Mouse (Mus musculus): ENCODE results near the gene Bcl2a1d. TPM values are rescaled to one million over a fixed set of nuclear protein-coding genes. Genes with fewer than 3 reads are reported as not detected.
"Not testable (repeated sequence)": the region's sequence is repeated elsewhere in the genome, so short reads cannot be mapped to it uniquely, and the experiment has no call there.

The Bcl2a1d gene
- 0.28 and 0.44 TPM in 2 replicates for polyA plus RNA-seq (2016; fragmentation: Nextera tagmentation; extraction: Ambion mirVana)

GRCm38 (mm10) chr9:88731728-88732127, at the start of gene Bcl2a1d:
TSS of gene Bcl2a1d (minus strand) at chr9:88731914.
- 83% methylated on average over 5 of the region's 5 CpGs for WGBS
- not testable (repeated sequence) for ATAC-seq (ENCODE audit: insufficient number of reproducible peaks, insufficient read depth, low FRiP score, low TSS enrichment, low read depth); H3K36me3 ChIP-seq

GRCm38 (mm10) chr9:88770239-88770638, 38.5 kb upstream of the Bcl2a1d start:
- not testable (repeated sequence) for H3K4me1 ChIP-seq (replicated peaks); ATAC-seq (ENCODE audit: insufficient number of reproducible peaks, insufficient read depth, low FRiP score, low TSS enrichment, low read depth); H3K4me2 ChIP-seq; H3K27ac ChIP-seq; H3K4me3 ChIP-seq (replicated peaks); H3K9ac ChIP-seq (replicated peaks); H3K36me3 ChIP-seq; H3K9me3 ChIP-seq; H3K27me3 ChIP-seq
- 95% methylated on average over 3 of the region's 6 CpGs for WGBS

More at GRCm38 (mm10) chr9:88731728-88732127, at the start of gene Bcl2a1d:
- not testable (repeated sequence) for H3K4me3 ChIP-seq (replicated peaks); H3K27ac ChIP-seq; H3K4me1 ChIP-seq (replicated peaks); H3K9ac ChIP-seq (replicated peaks); H3K27me3 ChIP-seq; H3K9me3 ChIP-seq; H3K4me2 ChIP-seq

GRCm38 (mm10) chr9:88769470-88769869, 37.8 kb upstream of the Bcl2a1d start:
- 83% methylated on average over 4 of the region's 5 CpGs for WGBS
- H3K27me3 ChIP-seq; H3K4me2 ChIP-seq; H3K4me1 ChIP-seq (replicated peaks); H3K27ac ChIP-seq; H3K9me3 ChIP-seq; H3K4me3 ChIP-seq (replicated peaks); H3K36me3 ChIP-seq; ATAC-seq (ENCODE audit: insufficient number of reproducible peaks, insufficient read depth, low FRiP score, low TSS enrichment, low read depth); H3K9ac ChIP-seq (replicated peaks): not testable (repeated sequence)

GRCm38 (mm10) chr9:88746687-88747086, 15.0 kb upstream of the Bcl2a1d start:
- H3K9ac ChIP-seq (replicated peaks); H3K27me3 ChIP-seq; H3K27ac ChIP-seq; H3K4me2 ChIP-seq; H3K9me3 ChIP-seq; H3K4me1 ChIP-seq (replicated peaks); H3K4me3 ChIP-seq (replicated peaks); H3K36me3 ChIP-seq; ATAC-seq (ENCODE audit: insufficient number of reproducible peaks, insufficient read depth, low FRiP score, low TSS enrichment, low read depth): not testable (repeated sequence)
- WGBS, result 50% methylated on average over 1 of the region's 2 CpGs

GRCm38 (mm10) chr9:88746046-88746445, 14.3 kb upstream of the Bcl2a1d start:
- WGBS, result 100% methylated on average over 1 of the region's 2 CpGs
- not testable (repeated sequence) for H3K9me3 ChIP-seq; H3K4me1 ChIP-seq (replicated peaks); H3K27ac ChIP-seq; H3K27me3 ChIP-seq; H3K9ac ChIP-seq (replicated peaks); H3K36me3 ChIP-seq; H3K4me2 ChIP-seq; ATAC-seq (ENCODE audit: insufficient number of reproducible peaks, insufficient read depth, low FRiP score, low TSS enrichment, low read depth); H3K4me3 ChIP-seq (replicated peaks)

GRCm38 (mm10) chr9:88735289-88735688, 3.6 kb upstream of the Bcl2a1d start:
- not testable (repeated sequence) for H3K4me2 ChIP-seq; H3K4me1 ChIP-seq (replicated peaks); H3K36me3 ChIP-seq

GRCm38 (mm10) chr9:88733182-88733581, 1.5 kb upstream of the Bcl2a1d start:
- not testable (repeated sequence) for H3K4me3 ChIP-seq (replicated peaks); H3K9me3 ChIP-seq; H3K4me2 ChIP-seq; ATAC-seq (ENCODE audit: insufficient number of reproducible peaks, insufficient read depth, low FRiP score, low TSS enrichment, low read depth); H3K27me3 ChIP-seq; H3K36me3 ChIP-seq; H3K4me1 ChIP-seq (replicated peaks); H3K27ac ChIP-seq; H3K9ac ChIP-seq (replicated peaks)
- 68% methylated on average over 1 of the region's 1 CpGs for WGBS

More at GRCm38 (mm10) chr9:88735289-88735688, 3.6 kb upstream of the Bcl2a1d start:
- ATAC-seq (ENCODE audit: insufficient number of reproducible peaks, insufficient read depth, low FRiP score, low TSS enrichment, low read depth); H3K27ac ChIP-seq; H3K4me3 ChIP-seq (replicated peaks); H3K9me3 ChIP-seq; H3K9ac ChIP-seq (replicated peaks); H3K27me3 ChIP-seq: not testable (repeated sequence)

- H3K9ac ChIP-seq (replicated peaks); H3K27ac ChIP-seq; H3K4me2 ChIP-seq; ATAC-seq (ENCODE audit: insufficient number of reproducible peaks, insufficient read depth, low FRiP score, low TSS enrichment, low read depth); H3K4me1 ChIP-seq (replicated peaks); H3K36me3 ChIP-seq; H3K27me3 ChIP-seq; H3K9me3 ChIP-seq; H3K4me3 ChIP-seq (replicated peaks): not testable (repeated sequence)
- 85% methylated on average over 3 of the region's 3 CpGs for WGBS
These were observed 620 bp upstream of the Bcl2a1d start for GRCm38 (mm10) chr9:88732334-88732733.

- not testable (repeated sequence) for H3K36me3 ChIP-seq; H3K4me3 ChIP-seq (replicated peaks); H3K27ac ChIP-seq; H3K27me3 ChIP-seq; H3K4me1 ChIP-seq (replicated peaks); ATAC-seq (ENCODE audit: insufficient number of reproducible peaks, insufficient read depth, low FRiP score, low TSS enrichment, low read depth); H3K4me2 ChIP-seq; H3K9ac ChIP-seq (replicated peaks); H3K9me3 ChIP-seq
These were observed 3.4 kb downstream of the Bcl2a1d start for GRCm38 (mm10) chr9:88728311-88728710.

- not testable (repeated sequence) for ATAC-seq (ENCODE audit: insufficient number of reproducible peaks, insufficient read depth, low FRiP score, low TSS enrichment, low read depth); H3K4me3 ChIP-seq (replicated peaks); H3K36me3 ChIP-seq; H3K4me2 ChIP-seq; H3K9ac ChIP-seq (replicated peaks); H3K4me1 ChIP-seq (replicated peaks); H3K27ac ChIP-seq; H3K27me3 ChIP-seq; H3K9me3 ChIP-seq
These were observed 10.1 kb downstream of the Bcl2a1d start for GRCm38 (mm10) chr9:88721628-88722027.

GRCm38 (mm10) chr9:88719989-88720537, 11.7 kb downstream of the Bcl2a1d start, which contains the start of gene Mthfsl:
TSS of gene Mthfsl (minus strand) at chr9:88720296.
- ATAC-seq (ENCODE audit: insufficient number of reproducible peaks, insufficient read depth, low FRiP score, low TSS enrichment, low read depth), result peak; percentile 56; the same call in 1 of the 2 replicates
- peak within 1 kb of the TSS; percentile 33 for H3K4me3 ChIP-seq (replicated peaks)
- peak within 1 kb of the TSS; percentile 80; the same call in 1 of the 2 replicates for H3K27ac ChIP-seq
- peak within 1 kb of the TSS; percentile 51 for H3K4me2 ChIP-seq
- not testable (repeated sequence) for H3K27me3 ChIP-seq; H3K9ac ChIP-seq (replicated peaks); H3K4me1 ChIP-seq (replicated peaks); H3K36me3 ChIP-seq; H3K9me3 ChIP-seq
- WGBS, result 39% methylated on average over 11 of the region's 12 CpGs

Measured in limb, embryonic 12.5 days (tissue).